Mouse (Mus musculus): ENCODE data around the gene Gzmn. TPM values are rescaled to one million over a fixed set of nuclear protein-coding genes. Genes with fewer than 3 reads are reported as not detected.
"Not testable (repeated sequence)": the region's sequence is repeated elsewhere in the genome, so short reads cannot be mapped to it uniquely, and the experiment has no call there.

Gzmn gene
- total RNA-seq (2021) = not detected
- long read RNA-seq, experiment 1 = 0 reads
- long read RNA-seq, experiment 2 = 0 reads

- DNase-seq = no peak
Observed at GRCm38 (mm10) chr14:56174499-56174898, at the start of gene Gzmn. TSS of gene Gzmn (minus strand) at chr14:56174599.

- no peak for DNase-seq
Observed at GRCm38 (mm10) chr14:56211317-56211716, 36.9 kb upstream of the Gzmn start, which contains the start of gene Gzmf. TSS of gene Gzmf (minus strand) at chr14:56211417.

- no peak for DNase-seq
Observed at GRCm38 (mm10) chr14:56205613-56206012, 31.2 kb upstream of the Gzmn start.

- DNase-seq = not testable (repeated sequence)
Observed at GRCm38 (mm10) chr14:56205021-56205420, 30.6 kb upstream of the Gzmn start.

- peak; percentile 28 to 71 for DNase-seq
Observed at GRCm38 (mm10) chr14:56203975-56204374, 29.6 kb upstream of the Gzmn start.

GRCm38 (mm10) chr14:56186946-56187345, 12.5 kb upstream of the Gzmn start:
- DNase-seq = no peak

GRCm38 (mm10) chr14:56186521-56186920, 12.1 kb upstream of the Gzmn start:
- no peak for DNase-seq

GRCm38 (mm10) chr14:56177651-56178050, 3.3 kb upstream of the Gzmn start:
- peak in 1 of 2 experiments; percentile 13 for DNase-seq

GRCm38 (mm10) chr14:56173396-56173795, 1.0 kb downstream of the Gzmn start:
- no peak for DNase-seq

- DNase-seq = no peak
Observed at GRCm38 (mm10) chr14:56172744-56173143, 1.7 kb downstream of the Gzmn start.

GRCm38 (mm10) chr14:56168009-56168408, 6.4 kb downstream of the Gzmn start:
- no peak for DNase-seq

GRCm38 (mm10) chr14:56162109-56162508, 12.3 kb downstream of the Gzmn start:
- DNase-seq = no peak

GRCm38 (mm10) chr14:56159479-56159878, 14.9 kb downstream of the Gzmn start, which contains the start of gene Gzmg:
TSS of gene Gzmg (minus strand) at chr14:56159579.
- DNase-seq = not testable (repeated sequence)

- DNase-seq = no peak
Observed at GRCm38 (mm10) chr14:56155340-56155739, 19.1 kb downstream of the Gzmn start.

- not testable (repeated sequence) for DNase-seq
Observed at GRCm38 (mm10) chr14:56133675-56134074, 40.7 kb downstream of the Gzmn start.

- not testable (repeated sequence) for DNase-seq
Observed at GRCm38 (mm10) chr14:56132508-56132907, 41.9 kb downstream of the Gzmn start, which contains the start of gene Gzmd. TSS of gene Gzmd (minus strand) at chr14:56132608.

- no peak for DNase-seq
Observed at GRCm38 (mm10) chr14:56128341-56128740, 46.1 kb downstream of the Gzmn start.

GRCm38 (mm10) chr14:56123516-56123915, 50.9 kb downstream of the Gzmn start:
- no peak for DNase-seq

- no peak for DNase-seq
Observed at GRCm38 (mm10) chr14:56120525-56120924, 53.9 kb downstream of the Gzmn start, which contains the start of gene Gzme. TSS of gene Gzme (minus strand) at chr14:56120625.

Other genes with a start within 250 kb of the Gzmn start
- gene Cma1, start 229.9 kb downstream of the Gzmn start, total RNA-seq (2021) = 1 to 10 TPM; 1.6 to 2.5 TPM
- not detected for gene Cma2, start 223.6 kb downstream of the Gzmn start, total RNA-seq (2021)
- gene Mcpt1, start 156.6 kb downstream of the Gzmn start, total RNA-seq (2021) = not detected
- gene Mcpt9, start 144.1 kb downstream of the Gzmn start, total RNA-seq (2021) = not detected
- gene Mcpt2, start 132.6 kb downstream of the Gzmn start, total RNA-seq (2021) = not detected
- gene Mcpt4, start 112.3 kb downstream of the Gzmn start, total RNA-seq (2021) = 1 to 10 TPM; 1.3 to 1.6 TPM
- gene Mcpt8, start 89.3 kb downstream of the Gzmn start, total RNA-seq (2021) = not detected
- not detected for gene Ctsg, start 72.0 kb downstream of the Gzmn start, total RNA-seq (2021)
- gene Gzme, start 54.0 kb downstream of the Gzmn start, total RNA-seq (2021) = not detected
- not detected for gene Gzmd, start 42.0 kb downstream of the Gzmn start, total RNA-seq (2021)
- gene Gzmg, start 15.0 kb downstream of the Gzmn start, total RNA-seq (2021) = not detected
- not detected for gene Gzmf, start 36.8 kb upstream of the Gzmn start, total RNA-seq (2021)
- not detected for gene Gzmc, start 60.1 kb upstream of the Gzmn start, total RNA-seq (2021)
- gene Gzmb, start 87.7 kb upstream of the Gzmn start, total RNA-seq (2021) = under 1 TPM in 1 of 2 experiments, not detected in 1; 0.30 TPM
- gene Atp12a, start 190.5 kb upstream of the Gzmn start, total RNA-seq (2021) = not detected
- gene Rnf17, start 228.0 kb upstream of the Gzmn start, total RNA-seq (2021) = under 1 TPM; 0.51 to 0.57 TPM

Measured in heart, adult 18-20 months (tissue).